Mouse (Mus musculus): ENCODE data around the gene Arid2.
"Not testable (repeated sequence)": the region's sequence is repeated elsewhere in the genome, so short reads cannot be mapped to it uniquely, and the experiment has no call there.

Gene Arid2

DNA sequence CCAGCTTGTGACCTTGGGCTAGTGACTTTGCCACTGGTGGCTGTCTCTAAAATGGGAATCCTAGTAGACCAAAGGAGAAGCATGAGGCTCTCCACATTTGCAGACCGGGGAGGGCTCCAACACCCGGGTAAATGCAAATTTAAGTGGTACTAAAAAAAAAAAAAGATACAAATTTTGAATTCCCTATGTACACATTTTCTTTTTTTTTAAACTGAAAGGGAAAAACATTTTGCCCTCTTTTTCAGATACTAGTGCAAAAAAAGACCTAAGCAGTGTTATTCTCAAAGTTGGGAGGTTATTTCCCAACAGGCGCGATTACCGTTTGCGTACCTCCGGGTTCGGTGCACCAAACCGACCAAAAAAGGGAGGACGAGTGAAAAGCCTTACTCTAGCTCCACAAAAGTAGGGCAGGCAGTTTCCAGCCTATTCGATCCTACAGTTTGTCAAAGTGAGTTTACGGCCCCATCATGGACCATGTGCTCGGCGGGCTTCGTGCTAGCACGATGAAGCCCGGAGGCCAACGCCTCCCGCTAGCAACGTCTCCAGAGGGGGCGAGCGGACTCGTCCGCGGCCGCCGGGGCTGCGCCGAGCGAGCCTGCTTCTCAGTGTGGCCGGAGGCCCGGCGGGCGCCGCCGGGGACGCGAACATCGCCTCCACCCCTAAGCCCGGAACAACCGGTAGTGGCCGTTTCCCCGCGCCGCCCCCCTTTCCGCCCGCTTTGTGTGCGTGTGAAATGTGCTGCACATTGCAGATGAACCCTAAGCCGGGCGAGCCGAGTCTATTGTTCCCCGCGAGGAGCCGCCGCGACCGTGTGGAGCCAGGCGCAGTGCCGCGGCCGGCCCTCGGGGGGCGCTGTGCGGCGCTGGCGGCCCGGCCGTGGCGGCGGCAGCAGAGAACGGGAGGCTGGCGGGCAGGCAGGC, 1.0 kb upstream of the Arid2 start:
- DNase-seq (ENCODE audit: low spot score) = peak; percentile 86

- no peak for DNase-seq (ENCODE audit: low spot score)
Measured at GRCm38 (mm10) chr15:96286935-96287292, 404 bp upstream of the Arid2 start.

- peak; percentile 50 for DNase-seq (ENCODE audit: low spot score)
Measured at GRCm38 (mm10) chr15:96287976-96288835, 888 bp downstream of the Arid2 start.

DNA sequence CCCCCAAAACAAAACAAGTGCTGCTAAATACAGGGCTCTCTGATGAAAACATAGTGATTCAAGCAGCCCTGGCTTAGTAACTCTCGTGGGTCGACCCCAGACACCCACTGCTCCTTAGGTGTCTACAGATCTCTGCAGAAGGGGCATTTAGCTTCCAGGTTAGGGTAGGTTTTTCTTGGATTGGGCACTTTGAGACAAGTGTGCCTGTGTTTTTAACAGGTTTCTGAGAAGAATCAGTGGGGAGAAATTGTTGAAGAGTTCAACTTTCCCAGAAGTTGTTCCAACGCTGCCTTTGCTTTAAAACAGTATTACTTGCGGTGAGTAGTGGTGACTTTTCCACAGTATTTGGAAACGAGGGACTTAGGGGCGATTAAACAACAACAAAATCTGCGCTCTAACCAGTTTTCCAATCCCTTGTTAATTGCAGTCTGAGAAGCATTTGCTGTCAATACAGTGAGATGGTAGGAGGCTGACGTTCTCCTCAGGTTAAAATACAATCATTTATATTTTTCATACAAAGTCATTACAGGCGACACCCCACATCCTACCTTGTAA, 1.6 kb downstream of the Arid2 start:
- DNase-seq (ENCODE audit: low spot score) = no peak

DNA sequence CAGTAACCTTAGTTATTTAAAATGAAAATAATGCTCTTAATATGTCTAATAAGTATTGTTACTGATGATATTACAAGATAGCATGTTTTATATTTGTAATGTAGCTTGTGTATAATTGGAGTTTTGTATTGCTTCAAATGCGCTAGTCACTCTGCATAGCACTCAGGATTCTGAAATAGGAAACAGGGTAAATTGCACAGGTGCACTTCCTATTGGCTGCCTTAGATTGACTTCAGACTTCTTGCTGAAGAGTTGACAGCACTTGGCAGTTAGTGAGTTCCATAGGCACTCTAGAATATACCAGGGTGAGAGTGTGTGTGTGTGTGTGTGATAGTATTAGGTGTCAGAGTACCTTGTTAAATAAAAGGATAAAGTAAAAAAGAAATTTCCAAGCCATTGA, 2.7 kb downstream of the Arid2 start:
- no peak for DNase-seq (ENCODE audit: low spot score)

- DNase-seq (ENCODE audit: low spot score) = no peak
Measured at GRCm38 (mm10) chr15:96293444-96293843, 6.1 kb downstream of the Arid2 start.

- no peak for DNase-seq (ENCODE audit: low spot score)
Measured at GRCm38 (mm10) chr15:96297078-96297590, 9.8 kb downstream of the Arid2 start.

GRCm38 (mm10) chr15:96297623-96298188, 10.4 kb downstream of the Arid2 start:
- no peak for DNase-seq (ENCODE audit: low spot score)

- DNase-seq (ENCODE audit: low spot score) = no peak
Measured at GRCm38 (mm10) chr15:96309310-96309709, 22.0 kb downstream of the Arid2 start.

DNA sequence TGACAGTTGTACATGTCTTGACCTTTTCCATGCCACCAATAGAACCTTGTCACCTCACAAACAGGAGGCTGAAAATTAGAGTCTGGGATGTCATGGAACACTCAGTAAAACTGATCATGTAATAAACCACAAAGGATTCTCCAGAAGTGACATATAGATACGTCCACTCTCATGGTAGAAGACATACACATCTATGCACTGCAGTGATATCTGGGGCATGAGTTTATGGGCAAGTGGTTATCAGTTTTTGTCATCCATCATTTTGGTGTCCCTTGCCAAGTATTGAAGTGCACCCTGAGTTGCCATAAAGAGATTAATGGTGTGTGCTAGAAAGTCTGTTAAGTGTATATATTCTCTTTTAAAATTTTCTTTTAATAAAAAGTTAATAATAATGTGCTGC, 25.6 kb downstream of the Arid2 start:
- DNase-seq (ENCODE audit: low spot score) = no peak

- DNase-seq (ENCODE audit: low spot score) = no peak
Measured at GRCm38 (mm10) chr15:96315664-96316063, 28.3 kb downstream of the Arid2 start.

DNA sequence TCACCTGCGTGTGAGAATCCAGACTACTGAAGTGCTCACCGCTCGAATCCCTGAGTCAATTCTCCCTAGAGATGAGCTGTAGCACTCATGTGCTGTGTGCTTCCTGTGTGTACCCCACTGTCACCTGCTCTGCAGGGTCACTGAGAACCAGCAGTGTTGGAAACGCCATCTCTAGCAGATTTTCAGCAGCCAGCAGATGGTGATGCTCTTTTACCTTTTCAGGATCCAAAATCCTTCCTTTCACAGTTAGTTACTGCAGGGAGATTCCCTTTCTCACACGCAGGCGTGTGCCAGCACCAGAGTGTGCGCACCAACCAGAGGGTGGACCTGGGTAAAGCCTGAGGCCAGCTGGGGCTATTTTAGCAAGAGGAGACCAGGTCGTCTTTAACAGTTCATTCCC, 32.0 kb downstream of the Arid2 start:
- no peak for DNase-seq (ENCODE audit: low spot score)

- DNase-seq (ENCODE audit: low spot score) = no peak
Measured at GRCm38 (mm10) chr15:96325726-96326328, 38.5 kb downstream of the Arid2 start.

- not testable (repeated sequence) for DNase-seq (ENCODE audit: low spot score)
Measured at GRCm38 (mm10) chr15:96328722-96329121, 41.4 kb downstream of the Arid2 start.

GRCm38 (mm10) chr15:96330536-96330935, 43.2 kb downstream of the Arid2 start:
- DNase-seq (ENCODE audit: low spot score) = no peak

DNA sequence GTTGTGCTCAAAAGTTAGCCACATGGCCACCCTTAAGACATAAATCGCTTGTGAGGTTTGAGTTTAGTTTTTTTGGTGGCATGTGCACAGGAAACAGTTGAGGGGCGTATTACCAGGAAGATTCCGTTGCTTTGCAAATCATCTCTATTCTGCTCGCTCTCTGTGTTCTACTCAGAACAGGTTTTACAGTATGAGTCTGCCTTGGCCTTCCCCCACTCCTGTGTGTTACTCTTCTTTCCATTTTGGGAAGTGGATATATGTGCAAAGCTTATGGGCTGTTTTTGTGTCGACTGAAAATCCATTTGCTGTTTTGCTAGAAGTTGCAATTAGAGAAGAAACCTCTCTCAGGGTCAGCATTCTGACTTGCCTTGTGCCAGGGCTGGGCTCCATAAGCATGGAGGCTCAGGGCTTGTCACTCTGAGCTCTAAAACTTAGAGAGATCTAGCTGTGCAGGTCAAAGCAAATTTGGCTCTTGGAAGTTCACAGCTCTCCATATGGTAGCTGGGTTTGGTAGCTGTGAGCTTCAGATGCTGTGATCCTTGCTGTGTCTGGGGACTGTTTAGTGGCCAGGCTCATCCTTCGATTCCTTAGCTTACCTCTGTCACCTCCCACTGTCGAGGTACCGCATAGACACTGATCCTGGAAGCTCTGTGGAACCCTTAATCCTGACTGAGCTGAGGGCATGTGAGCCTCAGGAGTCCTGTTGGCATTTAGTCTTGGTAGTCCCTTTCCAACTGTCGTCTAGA, 45.3 kb downstream of the Arid2 start:
- DNase-seq (ENCODE audit: low spot score) = no peak

- no peak for DNase-seq (ENCODE audit: low spot score)
Measured at GRCm38 (mm10) chr15:96333350-96333749, 46.0 kb downstream of the Arid2 start.

DNA sequence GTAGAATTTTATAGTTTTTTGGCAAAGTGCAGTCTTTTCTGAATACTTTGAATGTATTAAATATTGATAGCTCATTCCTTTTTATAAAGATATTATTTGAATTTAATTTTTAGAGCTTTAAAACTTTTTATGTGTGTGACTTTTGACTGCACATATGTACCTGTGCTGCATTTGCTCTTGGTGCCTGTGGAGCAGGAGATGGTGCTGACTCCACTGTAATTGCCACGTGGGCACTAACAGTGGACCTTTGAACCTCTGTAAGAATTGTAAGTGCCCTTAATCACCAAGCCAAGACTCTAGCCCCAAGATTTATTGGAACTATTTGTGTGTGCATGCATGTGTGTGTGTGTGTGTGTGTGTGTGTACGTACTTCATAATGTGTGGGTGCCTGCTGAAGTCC, 53.6 kb downstream of the Arid2 start:
- no peak for DNase-seq (ENCODE audit: low spot score)

DNA sequence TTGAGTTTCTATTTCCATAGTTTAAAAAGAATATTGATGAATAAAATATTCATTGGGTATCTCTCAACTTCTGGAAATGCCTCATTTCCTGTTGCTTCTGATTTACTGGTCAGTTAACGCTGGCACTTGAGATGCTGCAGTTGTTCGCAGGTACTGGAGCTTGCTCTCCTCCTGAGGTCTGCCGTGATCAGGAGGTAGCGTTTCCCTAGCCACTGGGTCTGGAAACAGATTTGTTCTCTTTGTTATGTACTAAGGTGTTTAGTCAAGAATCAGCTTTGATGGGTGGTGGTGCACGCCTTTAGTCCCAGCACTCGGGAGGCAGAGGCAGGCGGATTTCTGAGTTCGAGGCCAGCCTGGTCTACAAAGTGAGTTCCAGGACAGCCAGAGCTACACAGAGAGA, 54.8 kb downstream of the Arid2 start:
- DNase-seq (ENCODE audit: low spot score) = no peak

DNA sequence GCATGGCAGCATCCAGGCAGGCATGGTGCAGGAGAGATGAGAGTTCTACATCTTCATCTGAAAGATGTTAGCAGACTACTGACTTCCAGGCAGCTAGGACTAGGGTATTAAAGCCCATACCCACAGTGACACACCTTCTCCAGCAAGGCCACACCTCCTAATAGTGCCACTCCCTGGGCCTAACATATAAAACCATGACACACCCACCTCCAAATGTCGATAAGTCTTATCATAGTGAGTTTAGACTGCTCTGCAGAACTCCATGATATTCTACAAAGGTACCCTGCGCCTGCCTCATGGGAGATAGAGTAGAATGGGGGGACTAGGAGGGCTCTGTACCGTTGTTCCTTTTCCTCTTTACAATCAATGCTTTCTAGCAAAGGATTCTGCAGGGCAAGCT, 55.6 kb downstream of the Arid2 start:
- peak; percentile 16 for DNase-seq (ENCODE audit: low spot score)

Measured in spleen, adult 12 weeks (tissue).